Mouse (Mus musculus) bone marrow macrophage, adult 2 months (primary cell): Measurements from ENCODE around the gene Sema6b.

Experiments used
- CTCF ChIP-seq: IDR thresholded peaks from 2 replicates; pipeline ENCODE4 v1.5.1; 2012; ENCODE audit warnings: low read depth, mild to moderate bottlenecking, low read length, moderate library complexity
- POLR2A ChIP-seq: IDR thresholded peaks from 2 replicates; pipeline ENCODE4 v1.6.1; 2012; ENCODE audit warnings: mild to moderate bottlenecking, low read depth, low read length, borderline replicate concordance

GRCm38 (mm10) chr17:56170636-56171035, 30.5 kb upstream of the Sema6b start:
- TF ChIP-seq CTCF (no peak), POLR2A (no peak)
